Mouse (Mus musculus) ES-E14 (cell line): ENCODE results near the gene Zfp668. TPM values are rescaled to one million over a fixed set of nuclear protein-coding genes. Genes with fewer than 3 reads are reported as not detected.

Source experiments
- DNase-seq: peaks from one replicate; pipeline ENCODE4 v3.0.0-alpha.2; 2013; ENCODE audit warnings: low read depth, low spot score
- H3K27ac ChIP-seq: 2 replicates; pipeline ENCODE4 v1.5.1; 2012; ENCODE audit warnings: low read depth, mild to moderate bottlenecking, low read length, moderate library complexity, mixed read lengths; ENCODE audit not compliant: poor library complexity, insufficient read depth, severe bottlenecking
- H3K36me3 ChIP-seq: 2 replicates; pipeline ENCODE4 v1.6.1; 2012; ENCODE audit warnings: mild to moderate bottlenecking, low read length, moderate library complexity, mixed read lengths; ENCODE audit not compliant: control insufficient read depth, poor library complexity, insufficient read depth, severe bottlenecking
- H3K4me1 ChIP-seq, 2 experiments: fragments of 150-350 bp in 1 of 2; sonication (generic) in 1 of 2; 2 replicates each; pipeline ENCODE4 v1.6.1; 2012; ENCODE audit warnings: low read length in 2 of 2, mild to moderate bottlenecking in 1 of 2, mixed read lengths in 1 of 2; ENCODE audit not compliant: control insufficient read depth in 2 of 2, insufficient read depth in 2 of 2, poor library complexity in 1 of 2
- H3K4me3 ChIP-seq, 2 experiments: fragments of 150-350 bp in 1 of 2; sonication (generic) in 1 of 2; 2 replicates each; pipeline ENCODE4 v1.5.1; 2012; ENCODE audit warnings: low read length in 2 of 2, low read depth in 1 of 2, mild to moderate bottlenecking in 1 of 2, mixed read lengths in 1 of 2; ENCODE audit not compliant: insufficient read depth in 1 of 2, poor library complexity in 1 of 2, severe bottlenecking in 1 of 2
- H3K9ac ChIP-seq: 2 replicates; pipeline ENCODE4 v1.6.1; 2012; ENCODE audit warnings: low read depth, mild to moderate bottlenecking, low read length, mixed read lengths; ENCODE audit not compliant: poor library complexity, insufficient read depth, severe bottlenecking
- H3K9me3 ChIP-seq: fragments of 150-350 bp; sonication (generic); 2 replicates; pipeline ENCODE4 v1.6.1; 2012; ENCODE audit warnings: low read depth, mild to moderate bottlenecking, low read length; ENCODE audit not compliant: control insufficient read depth, insufficient read depth
- CHD2 ChIP-seq: IDR thresholded peaks from 2 replicates; pipeline ENCODE4 v1.6.1; 2014; ENCODE audit warnings: mild to moderate bottlenecking, low read depth, low read length, inconsistent platforms
- HCFC1 ChIP-seq: IDR thresholded peaks from 2 replicates; pipeline ENCODE4 v1.6.1; 2012; ENCODE audit warnings: low read length, inconsistent platforms, borderline replicate concordance; ENCODE audit not compliant: insufficient read depth
- MAFK ChIP-seq: IDR thresholded peaks from 2 replicates; pipeline ENCODE4 v1.6.1; 2014; ENCODE audit warnings: mild to moderate bottlenecking, low read depth, low read length, inconsistent platforms; ENCODE audit not compliant: insufficient read depth
- ZC3H11A ChIP-seq: IDR thresholded peaks from 2 replicates; pipeline ENCODE4 v1.6.1; 2012; ENCODE audit warnings: low read depth, mild to moderate bottlenecking, inconsistent platforms, low read length, borderline replicate concordance
- ZNF384 ChIP-seq: IDR thresholded peaks from 2 replicates; pipeline ENCODE4 v1.6.1; 2012; ENCODE audit warnings: low read depth, low read length, inconsistent platforms
- in situ Hi-C, 2 experiments: fragments of 600-800 bp; cut with MboI; formaldehyde crosslinking; loops; one replicate each; pipeline ENCODE4 v1.15.1; 2025; ENCODE audit warnings: low sequenced_read_pairs in 2 of 2, inconsistent platforms in 1 of 2; ENCODE audit not compliant: unreplicated experiment in 2 of 2
- total RNA-seq: library from RNA; depleted of rRNA; stranded (reverse); fragments of 300-350 nt; gene quantifications from 2 replicates; pipeline ENCODE4 v1.2.3, GENCODE M21; 2012

Gene Zfp668
- total RNA-seq, 1 experiment, result 8.6 TPM

DNA sequence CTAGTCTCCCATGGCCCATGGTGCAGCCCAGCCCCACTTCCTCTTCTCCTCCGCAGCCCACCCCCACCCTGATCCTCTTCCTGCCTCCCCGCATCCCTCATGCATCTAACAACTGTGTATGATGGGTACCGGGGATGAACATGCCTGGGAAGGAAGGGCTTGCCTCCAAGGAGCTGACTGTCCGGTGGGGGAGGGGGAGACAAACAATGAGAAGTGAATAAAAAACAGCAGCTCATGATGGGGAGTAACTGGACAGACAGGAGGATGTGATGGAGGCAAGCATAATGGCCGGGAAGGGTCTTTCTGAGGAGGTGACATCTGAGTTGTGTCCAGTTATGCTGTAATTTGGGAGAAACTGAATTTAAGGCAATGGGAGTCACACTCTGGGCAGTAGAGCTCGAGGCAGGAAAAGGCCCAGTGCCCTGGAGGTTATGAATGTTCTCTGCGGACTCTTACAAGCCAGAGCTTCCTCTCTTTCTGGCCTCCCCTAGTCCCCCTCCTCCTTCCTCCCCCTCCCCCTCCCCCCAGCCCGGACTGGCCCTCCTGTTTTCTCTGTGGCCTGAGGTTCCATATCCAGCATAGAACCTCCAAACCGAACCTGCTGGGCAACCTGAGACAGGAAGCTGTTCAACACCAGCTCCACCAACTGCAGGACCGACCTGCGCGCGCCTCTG, 55.7 kb downstream of the Zfp668 start:
- Histone ChIP-seq H3K9me3 (no peaks in the 10 kb centered on the region), H3K4me1 (peaks cover 0 to 7% of the 10 kb centered on the region in 2 experiments; a peak in 1 of 4 replicates), H3K36me3 (no peaks in the 10 kb centered on the region), H3K27ac (no peak overlapping the region), H3K9ac (no peak overlapping the region), H3K4me3 (no peak overlapping the region)
- in situ Hi-C loops, result no loop called here
- TF ChIP-seq MAFK (no peak), ZNF384 (no peak), ZC3H11A (no peak), CHD2 (no peak), HCFC1 (no peak)
- no peak for DNase-seq

DNA sequence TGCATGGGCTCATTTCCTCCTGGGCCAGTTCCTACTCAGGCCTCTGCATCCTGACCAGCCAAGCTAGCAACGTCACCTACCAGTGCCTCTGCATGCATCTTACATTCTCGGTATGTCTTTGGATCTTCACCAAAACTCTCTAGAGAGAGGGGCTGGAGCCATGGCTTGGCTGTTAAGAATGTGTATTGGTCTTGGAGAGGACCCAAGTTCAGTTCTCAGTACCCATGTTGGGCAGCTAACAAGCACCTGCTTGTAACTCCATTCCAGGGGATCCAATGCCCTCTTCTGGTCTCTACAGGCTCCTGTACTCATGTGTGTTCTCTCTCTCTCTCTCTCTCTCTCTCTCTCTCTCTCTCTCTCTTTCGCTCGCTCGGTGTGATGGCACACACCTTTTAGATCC, 58.9 kb downstream of the Zfp668 start:
- H3K36me3 ChIP-seq, result no peaks in the 10 kb centered on the region
- no peaks in the 10 kb centered on the region for H3K9me3 ChIP-seq
- in situ Hi-C loops, result no loop called here
- no peak overlapping the region for H3K4me3 ChIP-seq
- TF ChIP-seq MAFK, result no peak
- peaks cover 1 to 14% of the 10 kb centered on the region in 2 experiments; a peak in 2 of 4 replicates for H3K4me1 ChIP-seq
- H3K27ac ChIP-seq, result no peak overlapping the region
- DNase-seq, result no peak
- H3K9ac ChIP-seq, result no peak overlapping the region

DNA sequence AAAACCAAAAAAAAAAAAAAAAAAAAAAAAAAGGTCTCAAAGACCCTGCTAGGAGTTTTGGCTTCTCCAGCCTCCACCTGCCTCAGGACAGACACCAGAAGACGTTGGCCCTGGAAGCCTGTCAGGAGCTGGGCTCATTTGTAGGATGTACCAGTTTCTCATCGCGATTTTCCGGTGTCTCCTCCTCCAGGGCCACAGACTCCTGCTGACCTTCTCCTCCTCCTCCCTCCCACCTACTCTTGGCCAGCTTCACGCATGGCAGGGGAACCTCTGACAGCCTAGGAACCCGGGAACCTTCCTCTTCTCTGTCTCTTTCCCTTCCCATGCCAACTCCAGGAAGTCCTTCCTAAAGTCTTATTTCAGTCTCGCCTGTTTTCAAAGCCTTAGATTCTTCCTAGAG, 59.6 kb downstream of the Zfp668 start:
- TF ChIP-seq CHD2 (no peak), ZNF384 (0 out of 2 replicates have a peak, but pooled peaks have one; percentile 4)
- Histone ChIP-seq H3K4me1 (peaks cover 1 to 14% of the 10 kb centered on the region in 2 experiments; a peak in 2 of 4 replicates), H3K9me3 (no peaks in the 10 kb centered on the region), H3K4me3 (no peak overlapping the region), H3K9ac (no peak overlapping the region), H3K27ac (no peak overlapping the region), H3K36me3 (no peaks in the 10 kb centered on the region)
- in situ Hi-C loops, result no loop called here
- no peak for DNase-seq

DNA sequence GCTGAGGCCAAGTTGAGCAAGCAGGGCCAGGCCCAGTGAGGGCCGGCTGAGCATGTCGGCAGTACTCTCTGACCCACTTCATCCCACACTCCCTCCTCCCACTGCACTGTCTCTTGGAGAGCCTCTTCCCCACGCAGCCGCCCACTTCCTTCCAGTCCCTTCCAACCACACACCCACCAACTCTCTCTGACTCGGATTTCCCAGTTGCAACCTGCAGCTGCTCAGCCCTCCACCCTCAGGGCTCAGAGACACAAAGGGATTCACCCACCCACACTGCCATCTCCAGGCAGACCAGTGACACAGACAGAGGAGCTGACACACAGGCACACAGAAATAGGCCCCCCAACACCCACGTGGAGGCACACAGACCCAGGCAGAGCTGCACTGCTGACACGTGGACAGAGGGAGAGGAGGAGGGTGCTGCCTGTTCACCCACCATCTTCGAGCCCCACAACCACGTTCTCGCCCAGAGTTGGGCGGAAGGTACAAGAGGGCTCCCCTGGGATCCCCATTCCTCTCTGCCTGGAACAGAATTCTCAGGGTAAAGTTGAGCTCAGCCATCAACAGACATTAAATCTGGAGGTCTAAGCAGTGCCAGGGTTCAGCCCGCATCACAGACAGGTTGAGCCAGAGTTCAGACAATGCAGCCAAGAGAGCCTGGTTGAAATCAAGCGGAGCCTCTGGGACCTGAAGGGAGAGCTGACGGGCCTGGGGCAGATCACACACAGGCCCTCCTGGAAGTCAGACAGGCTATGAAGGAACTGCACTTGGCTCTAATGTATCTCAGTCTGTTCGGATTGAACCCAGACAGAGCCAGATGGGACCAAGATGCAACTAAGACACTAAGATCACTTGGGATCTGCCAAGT, 60.4 kb downstream of the Zfp668 start:
- Histone ChIP-seq H3K4me1 (peaks cover 1 to 14% of the 10 kb centered on the region in 2 experiments; a peak in 3 of 4 replicates), H3K36me3 (no peaks in the 10 kb centered on the region), H3K27ac (no peak overlapping the region), H3K9me3 (no peaks in the 10 kb centered on the region), H3K9ac (peak overlapping the region; percentile 40; the same call in 1 of the 2 replicates), H3K4me3 (peak overlapping the region; percentile 14 to 21; a peak in 2 of 4 replicates)
- DNase-seq, result no peak
- no peak for TF ChIP-seq MAFK
- TF ChIP-seq ZNF384, result no peak
- no peak for TF ChIP-seq ZC3H11A
- TF ChIP-seq HCFC1, result no peak
- in situ Hi-C loops, result no loop called here
